Mouse (Mus musculus) heart, embryonic 14.5 days (tissue): Measurements from ENCODE around the gene Krt4. TPM values are rescaled to one million over a fixed set of nuclear protein-coding genes. Genes with fewer than 3 reads are reported as not detected.

Experiments
- ATAC-seq: fragments of 200-750 bp; cut with Nextera tagmentation; 2 replicates; pipeline ENCODE4 v1.8.0; 2017; ENCODE audit warnings: low read depth, moderate TSS enrichment; ENCODE audit not compliant: insufficient number of reproducible peaks, insufficient read depth, low FRiP score
- H3K27ac ChIP-seq, 2 experiments: fragments of 200-500 bp in 1 of 2; fragments of 300-500 bp in 1 of 2; sonication (generic) in 1 of 2; replicated peaks in 1 of 2; 2 replicates each; pipeline ENCODE4 v1.5.1; 2012 to 2014; ENCODE audit warnings: low read depth in 2 of 2, low read length in 2 of 2, control low read depth in 1 of 2, mild to moderate bottlenecking in 1 of 2, mixed read lengths in 1 of 2; ENCODE audit not compliant: control insufficient read depth in 1 of 2, insufficient read depth in 1 of 2
- H3K27me3 ChIP-seq: fragments of 300-500 bp; sonication (generic); 2 replicates; pipeline ENCODE4 v1.6.1; 2014; ENCODE audit warnings: mild to moderate bottlenecking, low read length, control low read depth; ENCODE audit not compliant: control insufficient read depth, insufficient read depth
- H3K36me3 ChIP-seq: fragments of 300-500 bp; sonication (generic); 2 replicates; pipeline ENCODE4 v1.6.1; 2014; ENCODE audit warnings: mild to moderate bottlenecking, control low read depth, low read length, mixed read lengths; ENCODE audit not compliant: control insufficient read depth, insufficient read depth
- H3K4me1 ChIP-seq, 2 experiments: fragments of 200-500 bp in 1 of 2; fragments of 300-500 bp in 1 of 2; sonication (generic) in 1 of 2; 2 replicates each; pipeline ENCODE4 v1.6.1; 2012 to 2014; ENCODE audit warnings: low read length in 2 of 2, control low read depth in 1 of 2, mixed read lengths in 1 of 2; ENCODE audit not compliant: control insufficient read depth in 2 of 2, insufficient read depth in 2 of 2
- H3K4me2 ChIP-seq: fragments of 300-500 bp; sonication (generic); 2 replicates; pipeline ENCODE4 v1.6.1; 2014; ENCODE audit warnings: mild to moderate bottlenecking, low read length
- H3K4me3 ChIP-seq, 2 experiments: fragments of 200-500 bp in 1 of 2; fragments of 300-500 bp in 1 of 2; sonication (generic) in 1 of 2; 2 replicates each; pipeline ENCODE4 v1.5.1; 2012 to 2014; ENCODE audit warnings: low read length in 2 of 2, mild to moderate bottlenecking in 2 of 2, control low read depth in 1 of 2, low read depth in 1 of 2, moderate library complexity in 1 of 2; ENCODE audit not compliant: control insufficient read depth in 1 of 2, insufficient read depth in 1 of 2
- H3K9ac ChIP-seq: fragments of 300-500 bp; sonication (generic); 2 replicates; pipeline ENCODE4 v1.6.1; 2014; ENCODE audit warnings: mild to moderate bottlenecking, low read length
- H3K9me3 ChIP-seq: fragments of 300-500 bp; sonication (generic); 2 replicates; pipeline ENCODE4 v1.6.1; 2016; ENCODE audit warnings: low read length, control low read depth; ENCODE audit not compliant: control insufficient read depth
- WGBS: fragments of 180-500 bp; shearing (Covaris S2); extraction: QIAGEN DNeasy Blood & Tissue Kit; methylation state at CpG from one replicate; pipeline ENCODE4 v1.1.7; 2014; 5-methylcytosine and 5-hydroxymethylcytosine counted together
- polyA plus RNA-seq: library from polyadenylated mRNA; unstranded; fragments of >200 nt; fragmentation: Nextera tagmentation; extraction: Ambion mirVana; gene quantifications from 2 replicates; pipeline ENCODE4 v1.2.1, GENCODE M21; 2014

Krt4 gene
- polyA plus RNA-seq, 1 experiment from 2014 or later, result 0.42 TPM

DNA sequence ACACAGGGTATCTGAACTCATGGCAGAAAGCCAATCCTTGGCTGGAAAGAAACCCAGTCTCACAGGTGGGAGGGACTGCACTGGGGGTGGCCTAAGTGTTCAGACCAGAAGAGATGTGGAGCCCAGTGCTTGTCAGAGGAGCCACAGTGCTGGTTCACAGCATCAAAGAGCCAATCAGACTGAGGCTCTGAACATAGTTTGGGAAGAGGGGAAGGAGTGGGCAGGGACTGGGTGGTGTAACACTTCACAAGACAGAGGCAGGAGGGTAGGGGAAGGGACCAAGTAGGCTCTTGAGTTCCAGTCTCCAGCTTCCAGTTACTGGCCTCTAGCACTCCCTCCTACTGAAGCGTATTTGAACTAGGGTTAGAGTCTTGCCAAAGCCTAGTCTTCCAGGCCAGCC, 20.9 kb upstream of the Krt4 start:
- no peak overlapping the region for H3K4me3 ChIP-seq
- H3K4me2 ChIP-seq, result no peak overlapping the region
- H3K27me3 ChIP-seq, result no peaks in the 10 kb centered on the region
- 83% methylated on average over 1 of the region's 1 CpGs for WGBS
- H3K27ac ChIP-seq, result no peak overlapping the region
- H3K9ac ChIP-seq, result no peak overlapping the region
- no peaks in the 10 kb centered on the region for H3K36me3 ChIP-seq
- no peaks in the 10 kb centered on the region for H3K9me3 ChIP-seq
- peaks cover 18 to 26% of the 10 kb centered on the region in 2 experiments for H3K4me1 ChIP-seq
- ATAC-seq, result no peak; the same call in 1 of the 2 replicates

DNA sequence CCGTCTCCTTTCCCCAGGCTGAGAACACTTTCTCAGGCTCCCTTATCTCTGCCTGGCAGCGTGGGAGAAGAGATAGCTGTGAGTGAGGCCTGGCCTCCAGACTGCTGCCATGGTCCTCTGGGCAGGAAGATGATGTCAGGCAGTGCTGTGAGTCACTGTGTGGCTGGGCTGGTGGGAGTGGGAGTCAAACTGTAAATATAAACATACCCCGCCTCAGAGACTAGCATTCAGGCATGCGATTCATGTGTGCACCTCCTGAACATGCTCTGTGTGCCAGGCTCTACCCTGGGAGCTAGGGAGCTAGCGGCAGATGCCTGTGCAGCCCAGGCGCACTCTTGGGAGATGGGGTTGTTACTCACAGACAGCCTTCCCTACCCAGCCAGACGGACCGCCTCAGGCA, 17.4 kb upstream of the Krt4 start:
- no peaks in the 10 kb centered on the region for H3K9me3 ChIP-seq
- H3K9ac ChIP-seq, result no peak overlapping the region

DNA sequence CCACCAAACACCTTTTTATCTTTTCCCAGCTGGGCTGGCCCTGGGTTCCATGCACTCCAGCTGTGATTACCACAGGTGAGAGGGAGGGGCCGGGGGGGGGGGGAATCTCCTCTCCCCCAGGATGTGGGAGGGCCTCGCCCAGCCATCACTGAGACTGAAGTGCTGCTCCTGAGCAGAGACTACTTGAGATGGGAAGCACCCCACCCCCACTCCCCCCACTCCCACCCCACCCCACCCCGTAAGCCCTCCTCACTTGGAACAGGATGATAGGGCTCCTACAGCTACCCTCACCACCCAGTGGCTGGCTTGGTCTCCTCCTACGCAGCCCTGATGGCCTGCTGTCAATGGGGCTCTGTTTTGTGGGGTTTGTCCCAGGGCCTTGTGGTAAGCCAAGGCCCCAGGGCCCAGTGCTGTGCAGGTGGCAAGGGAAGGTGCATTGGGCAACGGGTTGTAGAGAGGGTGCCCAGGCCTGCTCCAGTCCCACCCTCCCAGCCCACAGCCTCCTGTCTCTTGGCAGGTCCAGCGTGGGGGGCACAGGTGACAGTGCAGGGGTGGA, 15.8 kb upstream of the Krt4 start, which contains the start of gene Krt79:
TSS of gene Krt79 (minus strand) at position 51 of the 556 bp plus-strand sequence.
- no peaks in the 10 kb centered on the region for H3K27me3 ChIP-seq
- H3K4me3 ChIP-seq, result no peak within 1 kb of the TSS
- no peak within 1 kb of the TSS for H3K9ac ChIP-seq
- H3K9me3 ChIP-seq, result no peaks in the 10 kb centered on the region
- 63% methylated on average over 6 of the region's 6 CpGs for WGBS
- no peaks in the 10 kb centered on the region for H3K36me3 ChIP-seq
- no peak within 1 kb of the TSS for H3K4me2 ChIP-seq
- peaks cover 16 to 24% of the 10 kb centered on the region in 2 experiments for H3K4me1 ChIP-seq
- peak within 1 kb of the TSS in 1 of 2 experiments; percentile 55; a peak in 1 of 4 replicates for H3K27ac ChIP-seq
- ATAC-seq, result no peak

More for the DNA sequence above, 17.4 kb upstream of the Krt4 start:
- WGBS, result 28% methylated on average over 8 of the region's 8 CpGs
- 0 out of 2 replicates have a peak, but pooled peaks have one; percentile 16 for ATAC-seq
- Histone ChIP-seq H3K4me1 (peaks cover 18 to 26% of the 10 kb centered on the region in 2 experiments), H3K36me3 (no peaks in the 10 kb centered on the region), H3K4me3 (no peak overlapping the region), H3K27me3 (no peaks in the 10 kb centered on the region), H3K4me2 (no peak overlapping the region), H3K27ac (peak overlapping the region; percentile 23 to 55; a peak in 2 of 4 replicates)

DNA sequence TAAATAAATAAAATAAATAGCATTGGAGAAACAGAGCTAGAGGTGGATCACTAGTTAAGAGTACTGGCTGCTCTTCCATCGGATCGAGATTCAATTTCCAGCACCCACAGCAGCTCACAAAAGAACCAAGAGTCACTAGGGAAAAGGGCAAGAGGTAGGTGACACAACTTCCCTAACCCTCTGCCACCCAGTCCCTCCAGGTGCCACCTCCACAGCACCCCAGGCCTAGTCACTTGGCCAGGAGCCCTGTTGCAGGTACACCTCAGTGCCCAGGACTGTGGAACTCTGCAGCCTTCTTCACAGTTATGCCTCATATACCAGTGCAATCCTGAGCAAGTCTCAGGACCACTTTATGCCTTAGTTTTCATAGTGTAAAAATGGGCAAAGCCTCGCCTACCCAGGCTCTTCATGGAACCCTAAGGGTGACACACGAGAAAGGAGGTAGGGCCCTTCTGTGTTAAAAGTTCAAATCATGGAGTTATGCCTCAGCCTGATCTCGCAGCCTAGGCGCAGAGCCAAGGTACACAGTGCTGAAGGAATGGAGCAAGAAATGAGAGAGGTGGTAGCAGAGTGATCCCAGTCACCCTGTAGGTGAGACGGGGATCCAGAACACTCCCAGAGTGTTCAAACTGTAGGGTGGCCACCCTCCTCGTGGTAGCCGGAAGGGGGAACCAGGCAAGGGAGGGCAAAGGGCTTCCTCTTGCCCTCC, 14.2 kb upstream of the Krt4 start:
- 63% methylated on average over 9 of the region's 9 CpGs for WGBS
- no peaks in the 10 kb centered on the region for H3K36me3 ChIP-seq

DNA sequence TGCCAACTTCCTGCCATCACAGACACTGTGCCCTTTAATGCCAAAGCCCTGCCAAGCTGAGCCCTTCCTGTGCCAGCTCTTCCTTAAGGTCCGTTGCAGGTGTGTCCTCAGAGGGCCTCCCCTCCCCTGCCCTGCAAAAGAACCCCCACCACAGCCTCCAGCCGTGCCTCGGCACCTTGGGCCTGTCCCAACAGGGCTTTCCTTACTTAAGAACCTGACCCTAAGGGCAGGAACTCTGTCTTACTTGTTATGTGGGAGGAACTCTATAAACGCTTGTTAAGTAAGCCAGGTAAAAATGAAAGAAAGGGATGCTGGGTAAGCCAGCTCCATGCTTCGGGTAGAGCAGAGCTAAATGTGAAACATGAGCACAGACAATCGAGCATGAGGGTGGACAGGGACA, 8.5 kb upstream of the Krt4 start:
- Histone ChIP-seq H3K36me3 (no peaks in the 10 kb centered on the region), H3K4me1 (peaks cover 11 to 17% of the 10 kb centered on the region in 2 experiments), H3K4me2 (no peak overlapping the region), H3K4me3 (no peak overlapping the region), H3K9me3 (no peaks in the 10 kb centered on the region), H3K27me3 (peaks cover 18% of the 10 kb centered on the region; the same call in 1 of the 2 replicates), H3K27ac (no peak overlapping the region), H3K9ac (no peak overlapping the region)
- 72% methylated on average over 6 of the region's 6 CpGs for WGBS
- ATAC-seq, result no peak

More for the DNA sequence above, 14.2 kb upstream of the Krt4 start:
- H3K9me3 ChIP-seq, result no peaks in the 10 kb centered on the region
- no peak overlapping the region for H3K4me3 ChIP-seq
- peaks cover 12 to 20% of the 10 kb centered on the region in 2 experiments for H3K4me1 ChIP-seq
- no peak overlapping the region for H3K4me2 ChIP-seq
- no peak for ATAC-seq
- no peak overlapping the region for H3K27ac ChIP-seq
- H3K27me3 ChIP-seq, result no peaks in the 10 kb centered on the region
- no peak overlapping the region for H3K9ac ChIP-seq

DNA sequence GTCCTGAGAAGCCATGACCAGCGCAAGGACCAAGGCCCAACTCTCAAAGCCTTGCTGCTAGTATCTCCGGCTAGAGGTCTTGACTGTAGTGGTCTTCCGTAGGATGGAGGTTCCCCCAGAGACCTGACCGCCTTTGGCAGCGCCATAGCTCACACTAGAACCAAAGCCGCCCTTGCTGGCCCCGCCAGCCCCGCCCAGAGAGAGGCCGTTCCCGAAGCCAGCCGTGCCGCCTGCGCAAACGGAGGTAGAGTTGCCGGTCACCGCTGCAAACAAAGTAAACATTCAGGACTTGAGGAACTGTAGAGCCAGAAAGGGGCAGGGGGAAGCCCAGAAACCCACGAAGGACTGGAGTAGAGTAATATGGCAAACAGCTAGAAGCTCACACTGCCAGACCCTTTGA, 5.1 kb upstream of the Krt4 start:
- WGBS, result 2% methylated on average over 17 of the region's 17 CpGs
- peaks cover 11 to 17% of the 10 kb centered on the region in 2 experiments for H3K4me1 ChIP-seq
- H3K27me3 ChIP-seq, result peaks cover 18% of the 10 kb centered on the region; the same call in 1 of the 2 replicates

DNA sequence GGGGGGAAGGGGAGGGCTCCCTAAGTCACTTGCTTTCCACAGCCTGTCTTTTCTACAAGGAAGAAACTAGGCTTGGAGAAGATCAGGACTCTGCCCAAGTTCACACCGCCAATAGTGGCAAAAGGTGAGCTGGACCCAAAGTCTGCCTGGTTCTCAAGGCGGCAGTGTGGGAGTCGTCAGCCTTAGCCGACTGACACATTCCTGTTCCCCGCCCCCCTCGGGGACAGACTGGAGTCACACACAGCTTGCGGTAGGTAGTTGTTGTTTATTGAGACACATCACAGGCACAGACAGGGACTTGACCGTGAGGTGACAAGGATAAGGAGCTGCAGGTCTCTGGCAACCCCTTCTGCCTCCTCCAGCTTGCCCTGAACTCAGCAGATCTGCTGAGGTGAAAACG, 4.6 kb upstream of the Krt4 start:
- 0 out of 4 replicates have a peak overlapping the region, but pooled peaks of 1 of the 2 experiments have one; percentile 29 for H3K4me3 ChIP-seq
- peaks cover 18% of the 10 kb centered on the region; the same call in 1 of the 2 replicates for H3K27me3 ChIP-seq
- 6% methylated on average over 9 of the region's 9 CpGs for WGBS
- ATAC-seq, result no peak
- no peak overlapping the region for H3K9ac ChIP-seq
- H3K4me1 ChIP-seq, result peaks cover 11 to 17% of the 10 kb centered on the region in 2 experiments
- H3K4me2 ChIP-seq, result peak overlapping the region; percentile 62
- H3K36me3 ChIP-seq, result no peaks in the 10 kb centered on the region
- H3K9me3 ChIP-seq, result no peaks in the 10 kb centered on the region
- H3K27ac ChIP-seq, result no peak overlapping the region

More for the DNA sequence above, 5.1 kb upstream of the Krt4 start:
- Histone ChIP-seq H3K36me3 (no peaks in the 10 kb centered on the region), H3K9me3 (no peaks in the 10 kb centered on the region), H3K4me2 (peak overlapping the region; percentile 62), H3K9ac (peak overlapping the region; percentile 35), H3K4me3 (peak overlapping the region; percentile 29 to 33), H3K27ac (no peak overlapping the region)
- ATAC-seq, result no peak
